Mouse (Mus musculus) monocyte, adult 59 days (primary cell): ENCODE results near the gene Tbx20. TPM values are rescaled to one million over a fixed set of nuclear protein-coding genes. Genes with fewer than 3 reads are reported as not detected.

ENCODE experiments used
- total RNA-seq, 2 experiments: library from RNA; stranded (reverse); gene quantifications; one replicate each; pipeline ENCODE4 v1.2.4; 2023

Gene Tbx20
- not detected for total RNA-seq

GRCm38 (mm10) chr9:24774160-24774969 lies at the start of gene Tbx20:
Gene Tbx20, minus strand, starts transcription at chr9:24774303.

GRCm38 (mm10) chr9:24695700-24696404 lies 78.3 kb downstream of the Tbx20 start, which contains the start of gene Dpy19l2:
Gene Dpy19l2, minus strand, starts transcription at chr9:24696293.

Other genes with a start within 250 kb of the Tbx20 start
- not detected for gene Cypt4, start 149.1 kb downstream of the Tbx20 start, total RNA-seq
- not detected for gene Dpy19l2, start 78.0 kb downstream of the Tbx20 start, total RNA-seq